Comparison of ENCODE assay signal across 8 mouse cellular contexts in genomic region chr6:31032980-31033608, GRCm38 (mm10).
A peak's percentile ranks its signal among the peaks of the same experiment; 100 is the strongest.
DNase-seq lines count a peak whose midpoint lies in the region; ATAC-seq and TF ChIP-seq lines count a peak whose summit lies in the region.

No protein-coding gene starts in this region.

- no peaks in the 10 kb centered on the region for H3K9me3 ChIP-seq in forebrain, embryonic 14.5 days (replicated peaks; ENCODE audit: control insufficient read depth, low read length)
- H3K9me3 ChIP-seq in limb, embryonic 13.5 days, result no peaks in the 10 kb centered on the region
- H3K9me3 ChIP-seq in midbrain, embryonic 16.5 days (replicated peaks; ENCODE audit: control insufficient read depth, low read length, poor library complexity, severe bottlenecking), result no peaks in the 10 kb centered on the region
- H3K9me3 ChIP-seq in stomach, postnatal 0 days (ENCODE audit: control insufficient read depth, low read length), result no peaks in the 10 kb centered on the region

- TF ChIP-seq CTCF in stomach, postnatal 0 days (IDR thresholded peaks at IDR 0.05; ENCODE audit: low read depth), result peak; percentile 98

- DNase-seq in spleen, postnatal 10 days (ENCODE audit: low spot score in 2 of 2), result peak; percentile 38 to 55
- DNase-seq in spleen, adult 12 weeks (ENCODE audit: low spot score), result no peak
- DNase-seq in c-Kit-positive CD71-negative TER-119-negative erythroid progenitor cells, embryonic 14.5 days (ENCODE audit: low read depth), result peak; percentile 45
- DNase-seq in forebrain, embryonic 14.5 days (ENCODE audit: low spot score), result peak; percentile 93
- peak; percentile 49 for DNase-seq in hindlimb bud, embryonic 11.5 days (ENCODE audit: extremely low spot score, low read depth, low spot score)
- peak; percentile 63 for DNase-seq in stomach, postnatal 0 days (ENCODE audit: low spot score)

- ATAC-seq in forebrain, embryonic 14.5 days, result peak; percentile 84
- peak; percentile 84 for ATAC-seq in limb, embryonic 13.5 days (ENCODE audit: low FRiP score, low read depth)
- peak; percentile 80 for ATAC-seq in midbrain, embryonic 16.5 days
- peak; percentile 49; the same call in 1 of the 2 replicates for ATAC-seq in stomach, postnatal 0 days (ENCODE audit: low FRiP score, low TSS enrichment)

- 7% methylated on average over 12 of the region's 12 CpGs for WGBS in forebrain, embryonic 14.5 days
- 10% methylated on average over 12 of the region's 12 CpGs for WGBS in limb, embryonic 13.5 days
- 7% methylated on average over 12 of the region's 12 CpGs for WGBS in midbrain, embryonic 16.5 days
- 10% methylated on average over 12 of the region's 12 CpGs for WGBS in stomach, postnatal 0 days

- peak overlapping the region; percentile 28; the same call in 1 of the 2 replicates for H3K4me2 ChIP-seq in forebrain, embryonic 14.5 days (ENCODE audit: low read length)
- peak overlapping the region; percentile 27; the same call in 1 of the 2 replicates for H3K4me2 ChIP-seq in limb, embryonic 13.5 days (replicated peaks)
- peak overlapping the region; percentile 10; the same call in 1 of the 2 replicates for H3K4me2 ChIP-seq in midbrain, embryonic 16.5 days (ENCODE audit: low read length)
- peak overlapping the region; percentile 28 for H3K4me2 ChIP-seq in stomach, postnatal 0 days (replicated peaks; ENCODE audit: low read depth)

- H3K4me3 ChIP-seq in forebrain, embryonic 14.5 days (ENCODE audit: low read depth, low read length), result no peak overlapping the region
- no peak overlapping the region for H3K4me3 ChIP-seq in limb, embryonic 13.5 days
- no peak overlapping the region for H3K4me3 ChIP-seq in midbrain, embryonic 16.5 days (ENCODE audit: low read depth, low read length)
- H3K4me3 ChIP-seq in stomach, postnatal 0 days (ENCODE audit: low read depth, low read length), result peak overlapping the region; percentile 19

- no peaks in the 10 kb centered on the region for H3K27me3 ChIP-seq in forebrain, embryonic 14.5 days (replicated peaks; ENCODE audit: control insufficient read depth, insufficient read depth, low read length)
- H3K27me3 ChIP-seq in limb, embryonic 13.5 days, result no peaks in the 10 kb centered on the region
- no peaks in the 10 kb centered on the region for H3K27me3 ChIP-seq in midbrain, embryonic 16.5 days (ENCODE audit: control insufficient read depth, insufficient read depth, low read depth, low read length)
- H3K27me3 ChIP-seq in stomach, postnatal 0 days (ENCODE audit: control insufficient read depth, insufficient read depth, low read length), result no peaks in the 10 kb centered on the region

- H3K27ac ChIP-seq in forebrain, embryonic 14.5 days (ENCODE audit: low read depth, low read length), result no peak overlapping the region
- no peak overlapping the region; the same call in 1 of the 2 replicates for H3K27ac ChIP-seq in limb, embryonic 13.5 days
- H3K27ac ChIP-seq in midbrain, embryonic 16.5 days (ENCODE audit: low read length), result peak overlapping the region; percentile 53
- H3K27ac ChIP-seq in stomach, postnatal 0 days (replicated peaks), result no peak overlapping the region

- H3K4me1 ChIP-seq in forebrain, embryonic 14.5 days (ENCODE audit: control insufficient read depth, insufficient read depth, low read length), result no peaks in the 10 kb centered on the region
- H3K4me1 ChIP-seq in limb, embryonic 13.5 days, result peaks cover 23% of the 10 kb centered on the region
- peaks cover 12% of the 10 kb centered on the region for H3K4me1 ChIP-seq in midbrain, embryonic 16.5 days (ENCODE audit: control insufficient read depth, insufficient read depth, low read length)
- no peaks in the 10 kb centered on the region for H3K4me1 ChIP-seq in stomach, postnatal 0 days (replicated peaks; ENCODE audit: control insufficient read depth, insufficient read depth)

- no peaks in the 10 kb centered on the region for H3K36me3 ChIP-seq in forebrain, embryonic 14.5 days (ENCODE audit: control insufficient read depth, insufficient read depth, low read length)
- H3K36me3 ChIP-seq in limb, embryonic 13.5 days, result no peaks in the 10 kb centered on the region
- no peaks in the 10 kb centered on the region for H3K36me3 ChIP-seq in midbrain, embryonic 16.5 days (ENCODE audit: control insufficient read depth, insufficient read depth, low read length)
- no peaks in the 10 kb centered on the region for H3K36me3 ChIP-seq in stomach, postnatal 0 days (ENCODE audit: control insufficient read depth, insufficient read depth, low read length)

- no peak overlapping the region for H3K9ac ChIP-seq in forebrain, embryonic 14.5 days (ENCODE audit: low read length)
- H3K9ac ChIP-seq in limb, embryonic 13.5 days, result 0 out of 2 replicates have a peak overlapping the region, but pooled peaks have one; percentile 35
- no peak overlapping the region; the same call in 1 of the 2 replicates for H3K9ac ChIP-seq in midbrain, embryonic 16.5 days (ENCODE audit: low read depth, low read length)
- H3K9ac ChIP-seq in stomach, postnatal 0 days (ENCODE audit: low read length), result no peak overlapping the region; the same call in 1 of the 2 replicates

- TF ChIP-seq EP300 in stomach, postnatal 0 days (optimal IDR thresholded peaks at IDR 0.05), result no peak
